8 mouse cellular contexts compared by ENCODE assay signal in genomic region chr13:107887366-107888230, GRCm38 (mm10).
DNase-seq lines count a peak whose midpoint lies in the region; ATAC-seq and TF ChIP-seq lines count a peak whose summit lies in the region.

No protein-coding gene starts in this region.

- peaks cover 10% of the 10 kb centered on the region; the same call in 1 of the 2 replicates for H3K4me1 ChIP-seq in lung, postnatal 0 days (ENCODE audit: insufficient read depth, low read depth, low read length)
- peaks cover 41% of the 10 kb centered on the region for H3K4me1 ChIP-seq in forebrain, embryonic 12.5 days
- H3K4me1 ChIP-seq in liver, embryonic 13.5 days (replicated peaks), result peaks cover 27% of the 10 kb centered on the region
- H3K4me1 ChIP-seq in stomach, postnatal 0 days (replicated peaks; ENCODE audit: control insufficient read depth, insufficient read depth), result no peaks in the 10 kb centered on the region

- no peak for ATAC-seq in lung, postnatal 0 days
- ATAC-seq in forebrain, embryonic 12.5 days (ENCODE audit: low FRiP score), result no peak
- no peak for ATAC-seq in liver, embryonic 13.5 days (ENCODE audit: low read depth)
- ATAC-seq in stomach, postnatal 0 days (ENCODE audit: low FRiP score, low TSS enrichment), result no peak
- ATAC-seq in granulocyte monocyte progenitor cell, adult 5-6 weeks (replicated peaks; ENCODE audit: poor library complexity, severe bottlenecking), result no peak

- H3K4me2 ChIP-seq in lung, postnatal 0 days (replicated peaks; ENCODE audit: low read depth, low read length), result peak overlapping the region; percentile 90
- H3K4me2 ChIP-seq in forebrain, embryonic 12.5 days, result peak overlapping the region; percentile 79
- H3K4me2 ChIP-seq in liver, embryonic 13.5 days, result peak overlapping the region; percentile 95
- peak overlapping the region; percentile 88 for H3K4me2 ChIP-seq in stomach, postnatal 0 days (replicated peaks; ENCODE audit: low read depth)

- no peak for TF ChIP-seq CTCF in lung, postnatal 0 days (IDR thresholded peaks at IDR 0.05)
- TF ChIP-seq CTCF in stomach, postnatal 0 days (IDR thresholded peaks at IDR 0.05; ENCODE audit: low read depth), result no peak

- H3K27ac ChIP-seq in lung, postnatal 0 days (ENCODE audit: low read length), result no peak overlapping the region
- H3K27ac ChIP-seq in forebrain, embryonic 12.5 days, result peak overlapping the region; percentile 99
- H3K27ac ChIP-seq in liver, embryonic 13.5 days, result no peak overlapping the region
- H3K27ac ChIP-seq in stomach, postnatal 0 days (replicated peaks), result peak overlapping the region; percentile 96; the same call in 1 of the 2 replicates

- no peaks in the 10 kb centered on the region for H3K36me3 ChIP-seq in lung, postnatal 0 days (ENCODE audit: insufficient read depth, low read length)
- H3K36me3 ChIP-seq in forebrain, embryonic 12.5 days (replicated peaks), result no peaks in the 10 kb centered on the region
- H3K36me3 ChIP-seq in liver, embryonic 13.5 days, result no peaks in the 10 kb centered on the region
- H3K36me3 ChIP-seq in stomach, postnatal 0 days (ENCODE audit: control insufficient read depth, insufficient read depth, low read length), result no peaks in the 10 kb centered on the region

- no peaks in the 10 kb centered on the region for H3K9me3 ChIP-seq in lung, postnatal 0 days (ENCODE audit: low read length)
- H3K9me3 ChIP-seq in forebrain, embryonic 12.5 days, result no peaks in the 10 kb centered on the region
- no peaks in the 10 kb centered on the region for H3K9me3 ChIP-seq in liver, embryonic 13.5 days (replicated peaks)
- no peaks in the 10 kb centered on the region for H3K9me3 ChIP-seq in stomach, postnatal 0 days (ENCODE audit: control insufficient read depth, low read length)

- peak overlapping the region; percentile 94 for H3K4me3 ChIP-seq in lung, postnatal 0 days (ENCODE audit: low read depth, low read length)
- peak overlapping the region; percentile 95 for H3K4me3 ChIP-seq in forebrain, embryonic 12.5 days (replicated peaks)
- H3K4me3 ChIP-seq in liver, embryonic 13.5 days (replicated peaks), result peak overlapping the region; percentile 71
- peak overlapping the region; percentile 93 for H3K4me3 ChIP-seq in stomach, postnatal 0 days (ENCODE audit: low read depth, low read length)

- 5% methylated on average over 16 of the region's 16 CpGs for WGBS in lung, postnatal 0 days
- WGBS in forebrain, embryonic 12.5 days, result under 1% methylated on average over 16 of the region's 16 CpGs
- 8% methylated on average over 16 of the region's 16 CpGs for WGBS in liver, embryonic 13.5 days (ENCODE audit: insufficient replicate concordance)
- WGBS in stomach, postnatal 0 days, result 7% methylated on average over 16 of the region's 16 CpGs

- TF ChIP-seq EP300 in lung, postnatal 0 days (IDR thresholded peaks at IDR 0.05), result no peak
- TF ChIP-seq EP300 in stomach, postnatal 0 days (optimal IDR thresholded peaks at IDR 0.05), result no peak

- DNase-seq in lung, postnatal 0 days (ENCODE audit: low spot score), result no peak
- DNase-seq in lung, adult 18-20 months, result no peak
- no peak for DNase-seq in liver, embryonic 13.5 days
- no peak for DNase-seq in stomach, postnatal 0 days (ENCODE audit: low spot score)
- no peak for DNase-seq in spleen, adult 18-20 months
- no peak for DNase-seq in right cerebral cortex, postnatal 10 days (ENCODE audit: low spot score in 2 of 2)

- peak overlapping the region; percentile 87 for H3K9ac ChIP-seq in lung, postnatal 0 days (replicated peaks; ENCODE audit: low read depth)
- H3K9ac ChIP-seq in forebrain, embryonic 12.5 days, result peak overlapping the region; percentile 97
- H3K9ac ChIP-seq in liver, embryonic 13.5 days, result peak overlapping the region; percentile 74
- peak overlapping the region; percentile 91 for H3K9ac ChIP-seq in stomach, postnatal 0 days (ENCODE audit: low read length)

- no peaks in the 10 kb centered on the region for H3K27me3 ChIP-seq in lung, postnatal 0 days (replicated peaks; ENCODE audit: insufficient read depth, low read length)
- H3K27me3 ChIP-seq in forebrain, embryonic 12.5 days, result peaks cover 4% of the 10 kb centered on the region; the same call in 1 of the 2 replicates
- H3K27me3 ChIP-seq in liver, embryonic 13.5 days, result peaks cover 69% of the 10 kb centered on the region
- no peaks in the 10 kb centered on the region for H3K27me3 ChIP-seq in stomach, postnatal 0 days (ENCODE audit: control insufficient read depth, insufficient read depth, low read length)

Comparison
In these comparisons a context has a peak if more than half of its experiments do, and no peak if none do; other contexts are left out.
1. H3K27ac ChIP-seq: peak in forebrain, embryonic 12.5 days (single experiment) and stomach, postnatal 0 days (single experiment); none in lung, postnatal 0 days (single experiment) and liver, embryonic 13.5 days (single experiment).
2. Peak in every context shown above with its lines, with median percentiles within 50 percentile points of each other: H3K4me2 ChIP-seq, H3K4me3 ChIP-seq and H3K9ac ChIP-seq.